Comparison of ENCODE assay signal across 14 mouse cellular contexts in the genomic region with DNA sequence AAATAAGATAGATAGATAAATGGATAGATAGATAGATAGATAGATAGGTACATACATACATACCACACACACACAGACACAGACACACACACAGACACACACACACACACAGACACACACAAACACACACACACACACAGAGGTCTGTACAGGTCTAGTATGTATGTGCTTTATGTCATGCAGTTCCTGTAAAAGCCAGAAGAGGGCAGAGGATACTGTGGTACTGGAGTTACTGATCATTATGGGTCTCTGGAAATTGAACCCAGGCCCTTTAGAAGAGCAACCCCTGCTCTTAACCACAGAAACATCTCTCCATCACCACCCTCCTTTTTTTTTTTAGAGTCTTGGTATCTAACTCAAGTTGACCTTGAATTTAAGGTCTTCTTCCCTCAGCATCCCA. TPM values are rescaled to one million over a fixed set of nuclear protein-coding genes. Genes with fewer than 3 reads are reported as not detected.
DNase-seq lines count a peak whose midpoint lies in the region; ATAC-seq lines count a peak whose summit lies in the region.
"Had no signal": no experiment of that assay in that cellular context is flagged by ENCODE, and none has a peak within 500 bp of the region (broad histone marks: within the 10 kb centered on the region; RNA-seq: fewer than 3 reads in every experiment).

No protein-coding gene starts in this region.

- H3K27me3 ChIP-seq in kidney, embryonic 16.5 days (ENCODE audit: insufficient read depth, low read length), result no peaks in the 10 kb centered on the region
- H3K27me3 ChIP-seq: embryonic facial prominence, embryonic 13.5 days had no signal

- H3K4me2 ChIP-seq in kidney, embryonic 16.5 days (replicated peaks; ENCODE audit: low read depth, low read length), result no peak overlapping the region
- H3K4me2 ChIP-seq: embryonic facial prominence, embryonic 13.5 days had no signal

- ATAC-seq in kidney, embryonic 16.5 days (ENCODE audit: low FRiP score, low TSS enrichment), result no peak
- ATAC-seq in erythroid progenitor cell, adult 5-6 weeks (replicated peaks; ENCODE audit: low FRiP score, poor library complexity, severe bottlenecking), result no peak
- ATAC-seq: inflammation-experienced regulatory T-cells, adult 6 months; midbrain, embryonic 16.5 days had no signal

- H3K36me3 ChIP-seq in kidney, embryonic 16.5 days (ENCODE audit: insufficient read depth, low read length), result peaks cover 5% of the 10 kb centered on the region

- H3K4me1 ChIP-seq in kidney, embryonic 16.5 days (ENCODE audit: insufficient read depth, low read length), result peaks cover 20% of the 10 kb centered on the region

- peaks cover 2% of the 10 kb centered on the region; the same call in 1 of the 2 replicates for H3K9me3 ChIP-seq in kidney, embryonic 16.5 days (ENCODE audit: low read length)
- H3K9me3 ChIP-seq: embryonic facial prominence, embryonic 13.5 days had no signal

- no peak overlapping the region for H3K27ac ChIP-seq in kidney, embryonic 16.5 days (ENCODE audit: low read length)
- H3K27ac ChIP-seq: embryonic facial prominence, embryonic 13.5 days had no signal

- no peak overlapping the region for H3K9ac ChIP-seq in kidney, embryonic 16.5 days (replicated peaks; ENCODE audit: low read length)
- H3K9ac ChIP-seq: embryonic facial prominence, embryonic 13.5 days had no signal

- DNase-seq in kidney, adult 9 months, result peak; percentile 62
- DNase-seq in 3T3-L1 (ENCODE audit: low read depth, low spot score) (peak; percentile 70), A20 (ENCODE audit: low read depth, low spot score) (peak; percentile 60)
- peak; percentile 57 for DNase-seq in c-Kit-positive CD71-positive TER-119-positive erythroid progenitor cells, embryonic 14.5 days (ENCODE audit: low spot score)
- DNase-seq in urinary bladder, postnatal 36 days (ENCODE audit: low spot score in 2 of 2), result no peak
- DNase-seq: adrenal gland, postnatal 14 days; heart, adult 18-20 months; right cerebral cortex, postnatal 14 days had no signal

- no peak overlapping the region for H3K4me3 ChIP-seq in kidney, embryonic 16.5 days (ENCODE audit: low read length)
- H3K4me3 ChIP-seq: embryonic facial prominence, embryonic 13.5 days had no signal

RNA-seq across cellular contexts. Expression of gene Prr13, which starts 4.8 kb away (rescaled TPM):
- 81.5 and 94.9 TPM in 2 replicates for polyA plus RNA-seq in kidney, embryonic 16.5 days (2015; fragmentation: Nextera tagmentation; extraction: Ambion mirVana)
- 45.4 and 56.6 TPM in 2 replicates for total RNA-seq in erythroid progenitor cell, adult 5-6 weeks (2015; ENCODE audit: low replicate concordance)
- total RNA-seq in erythroid progenitor cell, adult 5-6 weeks (2017; ENCODE audit: low replicate concordance), result 18.6 and 49.4 TPM in 2 replicates

RNA-seq across cellular contexts. Expression of gene Pcbp2, which starts 6.7 kb away (rescaled TPM):
- 209 and 212 TPM in 2 replicates for polyA plus RNA-seq in kidney, embryonic 16.5 days (2015; fragmentation: Nextera tagmentation; extraction: Ambion mirVana)
- total RNA-seq in erythroid progenitor cell, adult 5-6 weeks (2015; ENCODE audit: low replicate concordance), result 405 and 484 TPM in 2 replicates
- total RNA-seq in erythroid progenitor cell, adult 5-6 weeks (2017; ENCODE audit: low replicate concordance), result 185 and 238 TPM in 2 replicates

RNA-seq across cellular contexts. Expression of gene Amhr2, which starts 18.5 kb away (rescaled TPM):
- polyA plus RNA-seq in kidney, embryonic 16.5 days (2015; fragmentation: Nextera tagmentation; extraction: Ambion mirVana), result 1.7 and 2.0 TPM in 2 replicates
- not detected in 2 replicates for total RNA-seq in erythroid progenitor cell, adult 5-6 weeks (2015; ENCODE audit: low replicate concordance)
- total RNA-seq in erythroid progenitor cell, adult 5-6 weeks (2017; ENCODE audit: low replicate concordance), result 3.6 TPM in 1 of 2 replicates, not detected in the other
- polyA plus RNA-seq: embryonic facial prominence, embryonic 13.5 days; inflammation-experienced regulatory T-cells, adult 6 months; limb, embryonic 11.5 days had no signal

RNA-seq across cellular contexts. Expression of gene Gm10337, which starts 39.9 kb away (rescaled TPM):
- polyA plus RNA-seq in kidney, embryonic 16.5 days (2015; fragmentation: Nextera tagmentation; extraction: Ambion mirVana), result 6.7 TPM in 1 of 2 replicates, not detected in the other
- total RNA-seq in erythroid progenitor cell, adult 5-6 weeks (2015; ENCODE audit: low replicate concordance), result not detected in 2 replicates
- not detected in 2 replicates for total RNA-seq in erythroid progenitor cell, adult 5-6 weeks (2017; ENCODE audit: low replicate concordance)
- total RNA-seq: adrenal gland, postnatal 14 days; heart, adult 18-20 months had no signal
- polyA plus RNA-seq: inflammation-experienced regulatory T-cells, adult 6 months; limb, embryonic 11.5 days; midbrain, embryonic 16.5 days had no signal

RNA-seq across cellular contexts. Expression of gene Map3k12, which starts 53.2 kb away (rescaled TPM):
- polyA plus RNA-seq in kidney, embryonic 16.5 days (2015; fragmentation: Nextera tagmentation; extraction: Ambion mirVana), result 17.2 and 19.5 TPM in 2 replicates
- total RNA-seq in erythroid progenitor cell, adult 5-6 weeks (2015; ENCODE audit: low replicate concordance), result 0.72 TPM in 1 of 2 replicates, not detected in the other
- total RNA-seq in erythroid progenitor cell, adult 5-6 weeks (2017; ENCODE audit: low replicate concordance), result 2.6 TPM in 1 of 2 replicates, not detected in the other

Comparison
In these comparisons a context has a peak if more than half of its experiments do, and no peak if none do; other contexts are left out.
1. DNase-seq: peak in kidney, adult 9 months (single experiment), 3T3-L1 (single experiment), A20 (single experiment) and c-Kit-positive CD71-positive TER-119-positive erythroid progenitor cells, embryonic 14.5 days (single experiment); none in urinary bladder, postnatal 36 days (0 of 2).